Mouse (Mus musculus) urinary bladder, postnatal 10 days (tissue): Measurements from ENCODE around the gene Slc11a1.
"Not testable (repeated sequence)": the region's sequence is repeated elsewhere in the genome, so short reads cannot be mapped to it uniquely, and the experiment has no call there.

ENCODE experiments used
- DNase-seq: peaks from one replicate; pipeline ENCODE4 v3.0.0; 2022; ENCODE audit warnings: low spot score

Slc11a1 gene

GRCm38 (mm10) chr1:74374980-74375379 is at the start of gene Slc11a1:
Gene Slc11a1, plus strand, starts transcription at chr1:74375195.
- no peak for DNase-seq

DNA sequence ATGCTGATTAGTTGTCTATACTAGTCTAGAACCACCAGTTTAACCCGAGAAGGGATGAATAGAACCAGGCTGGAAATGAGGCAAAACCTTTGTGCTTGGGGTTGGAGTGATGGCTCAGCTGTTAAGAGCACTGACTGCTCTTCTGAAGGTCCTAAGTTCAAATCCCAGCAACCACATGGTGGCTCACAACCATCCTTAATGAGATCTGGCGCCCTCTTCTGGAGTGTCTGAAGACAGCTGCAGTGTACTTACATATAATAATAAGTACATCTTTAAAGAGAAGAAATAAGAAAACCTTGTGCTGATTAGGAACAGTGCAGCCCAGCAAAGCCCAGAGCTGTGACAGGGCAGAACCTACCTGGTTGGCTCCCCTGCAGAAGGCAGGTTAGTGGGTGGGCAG is 48.1 kb upstream of the Slc11a1 start:
- not testable (repeated sequence) for DNase-seq

- no peak for DNase-seq
Observed at GRCm38 (mm10) chr1:74329899-74330431, 45.0 kb upstream of the Slc11a1 start.

DNA sequence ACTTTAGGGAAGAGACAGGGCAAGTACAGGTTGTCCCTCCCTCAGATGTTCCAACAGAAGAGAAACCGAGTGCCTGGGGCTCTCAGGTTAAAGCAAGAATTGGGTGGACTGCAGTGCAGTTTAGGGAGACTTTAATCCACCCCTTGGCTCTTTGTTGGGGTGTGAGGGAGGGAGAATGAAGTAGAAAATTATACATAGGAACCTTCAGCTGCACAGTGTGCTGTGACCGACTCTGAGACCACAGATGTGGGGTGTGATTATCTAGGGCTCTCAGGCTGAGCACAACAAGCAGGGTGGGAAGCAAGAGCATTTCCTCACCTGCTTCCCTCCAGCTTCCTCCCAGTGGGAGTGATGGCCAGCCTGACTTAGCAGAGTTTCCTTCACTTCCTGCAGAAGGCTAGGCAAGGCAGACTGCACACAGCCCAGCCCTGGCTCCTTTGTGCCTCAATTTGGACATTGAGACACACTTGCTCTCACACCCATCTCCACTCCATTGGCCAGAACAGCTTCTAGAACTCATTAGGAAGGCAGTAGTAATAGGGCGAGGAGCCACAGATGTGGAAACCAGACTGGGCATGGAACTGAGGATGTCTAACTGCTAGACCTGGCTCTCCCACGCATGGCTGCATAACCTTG is 43.8 kb upstream of the Slc11a1 start:
- no peak for DNase-seq

- DNase-seq = peak; percentile 83
Observed at GRCm38 (mm10) chr1:74332241-74332763, 42.7 kb upstream of the Slc11a1 start.

DNA sequence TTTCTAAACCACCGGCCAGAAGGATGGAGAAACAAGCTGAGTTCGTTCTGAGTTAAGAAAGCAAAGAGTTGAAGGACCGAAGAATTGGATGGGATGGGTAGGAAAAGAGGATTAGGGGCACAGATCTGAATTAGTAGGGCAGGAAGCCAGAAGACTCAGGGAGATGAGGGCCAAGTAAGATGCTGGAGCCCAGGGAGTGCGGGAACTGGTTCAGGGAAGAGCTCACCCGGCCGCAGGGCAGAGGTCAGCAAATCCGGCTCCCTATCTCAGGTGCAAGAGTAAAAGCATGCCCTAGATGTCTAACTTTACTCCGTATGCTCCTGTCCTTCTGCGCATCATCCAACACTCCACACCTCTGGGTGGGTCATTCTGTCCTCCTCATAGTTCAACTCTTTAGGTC is 42.1 kb upstream of the Slc11a1 start:
- no peak for DNase-seq

- DNase-seq = no peak
Observed at GRCm38 (mm10) chr1:74334607-74335006, 40.4 kb upstream of the Slc11a1 start.

DNA sequence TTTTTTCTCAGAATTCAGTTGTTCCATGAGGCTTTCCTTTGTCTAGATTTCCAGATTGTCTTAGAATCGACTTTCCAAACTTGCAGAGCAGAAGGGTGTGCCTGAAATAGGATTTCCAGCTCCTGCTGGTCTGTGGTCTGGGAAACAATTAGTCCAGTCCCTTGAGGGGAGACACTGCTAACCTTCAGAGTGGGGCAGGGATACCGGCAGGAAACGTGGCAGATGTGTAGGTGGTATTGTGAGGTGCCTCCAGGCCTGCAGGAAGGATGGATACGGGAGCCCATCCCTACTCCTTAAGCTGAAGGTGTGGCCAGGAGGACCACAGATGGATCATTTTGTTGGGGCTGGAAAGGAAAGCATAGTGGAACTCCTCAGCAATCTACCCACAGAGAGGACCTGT is 40.0 kb upstream of the Slc11a1 start:
- DNase-seq = no peak

DNA sequence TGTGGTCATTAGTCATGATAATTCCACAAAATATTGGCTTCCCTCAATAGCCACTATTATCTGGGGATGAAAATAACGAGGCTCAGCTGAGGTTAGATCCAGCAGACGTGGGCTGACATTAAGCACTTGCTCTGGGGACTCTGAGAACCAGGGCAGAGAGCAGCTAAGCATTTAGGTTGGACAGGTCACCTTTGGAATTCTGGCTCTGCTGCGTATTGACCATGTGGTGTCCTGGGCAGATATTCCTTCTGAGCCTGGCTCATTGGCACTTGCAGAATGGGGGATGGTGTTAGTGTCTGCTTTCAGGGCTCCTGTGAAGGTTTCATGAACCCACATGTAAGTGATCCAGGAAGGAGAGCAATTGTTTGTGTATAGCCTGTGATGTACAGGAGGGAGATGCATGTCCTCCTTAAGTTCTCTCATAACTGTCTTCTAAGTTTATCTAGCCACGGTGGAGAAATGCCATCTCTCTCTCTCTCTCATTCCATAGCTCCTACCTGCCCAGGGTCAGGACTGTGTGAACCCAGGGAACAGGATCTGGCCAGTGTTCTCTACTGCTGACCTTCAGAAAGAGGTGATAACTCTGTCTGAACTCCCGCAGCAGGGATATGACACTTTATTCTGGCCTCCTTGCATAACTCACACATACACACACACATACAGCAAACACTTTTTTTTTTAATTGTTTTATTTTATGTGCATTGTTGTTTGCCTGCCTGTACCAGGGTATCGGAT is 39.4 kb upstream of the Slc11a1 start:
- no peak for DNase-seq

DNA sequence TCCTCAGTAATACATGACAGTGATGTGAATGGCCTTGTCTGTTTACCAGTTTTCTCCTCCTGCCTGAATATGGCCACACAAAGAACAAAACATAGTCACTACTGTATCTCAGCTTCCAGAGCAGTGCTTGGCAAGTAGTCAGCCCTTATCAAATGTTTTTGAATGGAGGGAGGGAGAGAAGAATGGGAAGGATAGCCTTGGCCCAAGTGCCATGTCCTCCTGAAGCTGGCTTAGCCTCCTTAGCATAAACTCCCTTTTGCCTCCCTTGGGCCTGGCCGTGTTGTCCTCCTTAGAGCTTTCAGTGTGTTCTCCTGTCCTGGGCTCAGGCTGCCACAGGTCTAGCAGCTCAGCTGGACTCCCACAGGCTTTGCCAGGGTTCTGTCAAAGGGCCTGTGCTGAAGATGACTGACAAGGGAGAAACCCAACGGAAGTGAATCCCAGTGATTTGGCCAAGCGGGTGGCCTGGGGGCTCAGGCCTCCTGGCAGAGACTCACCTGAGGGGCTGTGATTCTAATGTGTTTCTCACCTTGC is 37.7 kb upstream of the Slc11a1 start:
- no peak for DNase-seq

GRCm38 (mm10) chr1:74338013-74338412 is 37.0 kb upstream of the Slc11a1 start:
- DNase-seq = no peak

- DNase-seq = no peak
Observed at GRCm38 (mm10) chr1:74338626-74339025, 36.4 kb upstream of the Slc11a1 start.

- no peak for DNase-seq
Observed at GRCm38 (mm10) chr1:74339917-74340316, 35.1 kb upstream of the Slc11a1 start.

DNA sequence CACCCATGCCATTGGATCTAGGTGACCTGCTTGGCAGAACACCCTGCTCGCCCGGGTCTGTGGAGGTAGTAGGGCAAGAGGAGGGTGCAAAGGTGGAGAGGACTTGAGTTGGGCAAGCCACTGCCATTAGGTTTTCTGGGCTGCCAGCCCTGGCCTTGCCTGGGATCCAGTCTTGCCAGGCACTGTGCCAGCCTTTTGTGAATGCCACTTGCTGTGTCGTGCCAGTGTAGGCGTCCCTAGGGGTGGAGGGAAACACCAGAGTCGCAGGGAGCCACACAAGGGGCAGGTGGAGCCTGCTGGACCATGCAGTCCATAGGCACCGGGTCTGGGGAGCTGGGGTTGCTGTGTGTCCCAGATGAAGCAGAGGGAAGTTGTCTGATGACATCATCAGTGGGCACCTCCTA is 34.6 kb upstream of the Slc11a1 start:
- DNase-seq = no peak

GRCm38 (mm10) chr1:74340992-74341391 is 34.0 kb upstream of the Slc11a1 start:
- DNase-seq = not testable (repeated sequence)

DNA sequence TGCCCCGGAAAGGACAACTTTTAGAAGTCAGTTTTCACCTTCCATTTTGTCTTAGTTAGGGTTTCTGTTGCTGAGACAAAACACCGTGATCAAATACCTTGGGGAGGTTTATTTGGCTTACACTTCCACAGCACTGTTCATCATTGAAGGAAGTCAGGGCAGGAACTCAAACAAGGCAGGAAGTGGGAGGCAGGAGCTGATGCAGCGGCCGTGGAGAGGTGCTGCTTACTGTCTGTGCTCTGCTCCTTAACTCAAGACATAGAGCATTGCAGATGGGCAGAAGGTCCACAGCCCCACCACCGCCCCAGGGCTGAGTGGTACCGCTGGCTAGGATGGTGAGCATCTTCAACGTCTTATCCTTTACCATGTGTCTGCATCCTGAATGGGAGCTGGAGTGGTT is 33.1 kb upstream of the Slc11a1 start:
- DNase-seq = no peak

GRCm38 (mm10) chr1:74342308-74342707 is 32.7 kb upstream of the Slc11a1 start:
- DNase-seq = no peak

DNA sequence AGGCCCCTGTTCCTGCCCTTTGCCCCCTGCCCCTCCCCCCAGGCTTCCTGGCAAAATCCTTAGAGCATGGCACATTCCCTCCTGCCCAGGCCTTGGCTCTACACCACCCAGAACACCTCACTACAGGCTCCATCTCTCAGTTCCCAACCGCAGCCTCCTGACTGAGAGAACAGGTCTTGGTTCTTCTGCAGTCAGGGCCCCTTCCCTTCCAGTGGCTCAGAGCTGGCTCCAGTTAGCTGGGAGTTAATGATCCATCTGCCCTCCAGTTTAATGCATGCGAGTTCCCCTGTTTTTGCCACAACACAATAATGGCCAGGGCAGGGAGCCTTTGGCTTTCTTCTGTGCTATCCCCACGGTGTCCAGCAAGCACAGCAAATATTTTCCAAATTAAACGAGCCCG is 31.8 kb upstream of the Slc11a1 start:
- no peak for DNase-seq

GRCm38 (mm10) chr1:74344163-74344916 is 30.7 kb upstream of the Slc11a1 start:
- DNase-seq = no peak

GRCm38 (mm10) chr1:74351185-74351769 is 23.7 kb upstream of the Slc11a1 start:
- DNase-seq = no peak

DNA sequence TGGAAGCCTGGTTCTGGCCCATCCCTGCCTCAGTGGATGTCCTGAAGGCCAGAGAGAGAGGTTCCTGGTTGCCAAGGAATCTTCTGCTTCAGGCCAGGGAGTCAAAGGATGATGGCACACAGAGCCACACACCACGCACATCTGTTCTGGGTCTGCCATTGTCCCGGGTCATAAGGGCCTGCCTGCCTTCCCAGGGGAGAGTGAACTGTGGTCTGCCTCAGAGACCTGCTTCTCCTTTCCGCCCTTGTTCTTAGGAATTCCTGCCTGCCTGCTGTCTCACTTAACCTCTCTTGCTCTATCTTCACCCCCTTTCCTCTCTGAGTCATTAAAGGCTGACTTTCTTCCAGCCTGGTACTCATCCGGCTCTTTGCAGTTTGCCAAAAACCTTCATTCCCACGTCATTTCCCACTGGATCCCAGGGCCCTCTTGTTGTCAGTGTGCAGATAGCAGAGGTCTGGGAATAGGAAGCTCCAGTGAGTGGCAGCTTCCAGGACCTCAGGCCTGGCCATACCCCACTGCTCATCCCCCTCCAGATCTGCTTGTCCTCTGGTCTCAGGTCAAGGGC is 22.4 kb upstream of the Slc11a1 start:
- no peak for DNase-seq
